Mouse (Mus musculus) forebrain, postnatal 0 days (tissue): ENCODE measurements around the gene Pramel3. TPM values are rescaled to one million over a fixed set of nuclear protein-coding genes. Genes with fewer than 3 reads are reported as not detected.
"Not testable (repeated sequence)": the region's sequence is repeated elsewhere in the genome, so short reads cannot be mapped to it uniquely, and the experiment has no call there.

Experiments used
- ATAC-seq: fragments of 200-750 bp; cut with Nextera tagmentation; 2 replicates; pipeline ENCODE4 v1.8.0; 2017; ENCODE audit warnings: mild to moderate bottlenecking, moderate library complexity
- DNase-seq: peaks from one replicate; pipeline ENCODE4 v3.0.0-alpha.2; 2015
- H3K27ac ChIP-seq: fragments of 300-500 bp; sonication (generic); 2 replicates; pipeline ENCODE4 v1.5.1; 2014; ENCODE audit warnings: low read depth, mild to moderate bottlenecking, antibody characterized with exemption, low read length, moderate library complexity, mixed read lengths
- H3K27me3 ChIP-seq: fragments of 300-500 bp; sonication (generic); 2 replicates; pipeline ENCODE4 v1.6.1; 2014; ENCODE audit warnings: mild to moderate bottlenecking, low read length, mixed read lengths; ENCODE audit not compliant: insufficient read depth
- H3K36me3 ChIP-seq: fragments of 300-500 bp; sonication (generic); 2 replicates; pipeline ENCODE4 v1.6.1; 2014; ENCODE audit warnings: mild to moderate bottlenecking, moderate library complexity; ENCODE audit not compliant: insufficient read depth
- H3K4me1 ChIP-seq: fragments of 300-500 bp; sonication (generic); 2 replicates; pipeline ENCODE4 v1.6.1; 2014; ENCODE audit warnings: antibody characterized with exemption; ENCODE audit not compliant: insufficient read depth
- H3K4me2 ChIP-seq: fragments of 300-500 bp; sonication (generic); 2 replicates; pipeline ENCODE4 v1.6.1; 2014; ENCODE audit warnings: low read depth, mild to moderate bottlenecking, moderate library complexity
- H3K4me3 ChIP-seq: fragments of 300-500 bp; sonication (generic); 2 replicates; pipeline ENCODE4 v1.5.1; 2014; ENCODE audit warnings: low read depth, low read length, mixed read lengths
- H3K9ac ChIP-seq: fragments of 300-500 bp; sonication (generic); 2 replicates; pipeline ENCODE4 v1.6.1; 2014; ENCODE audit warnings: mild to moderate bottlenecking
- H3K9me3 ChIP-seq: fragments of 300-500 bp; sonication (generic); 2 replicates; pipeline ENCODE4 v1.6.1; 2016; ENCODE audit warnings: low read length
- WGBS: fragments of 180-500 bp; shearing (Covaris S2); extraction: QIAGEN DNeasy Blood & Tissue Kit; methylation state at CpG from one replicate; pipeline ENCODE4 v1.1.7; 2014; 5-methylcytosine and 5-hydroxymethylcytosine counted together
- polyA plus RNA-seq: library from polyadenylated mRNA; unstranded; fragments of >200 nt; fragmentation: Nextera tagmentation; extraction: Ambion mirVana; gene quantifications from 2 replicates; pipeline ENCODE4 v1.2.1, GENCODE M21; 2015
- total RNA-seq: library from RNA; depleted of rRNA; stranded (reverse); fragments of >200 nt; gene quantifications from 2 replicates; pipeline ENCODE4 v1.2.3, GENCODE M21; 2014; rRNA removed

Pramel3 gene
- not detected in 2 replicates for total RNA-seq
- polyA plus RNA-seq: not detected in 2 replicates

GRCm38 (mm10) chrX:135302007-135302406, at the start of gene Pramel3:
Gene Pramel3 (plus strand): TSS chrX:135302307.
- ATAC-seq, H3K4me1 ChIP-seq: not testable (repeated sequence)

GRCm38 (mm10) chrX:135360685-135361084, 58.6 kb downstream of the Pramel3 start:
- not testable (repeated sequence) for H3K9me3 ChIP-seq, DNase-seq, ATAC-seq, H3K27me3 ChIP-seq, H3K36me3 ChIP-seq, H3K4me3 ChIP-seq, H3K4me1 ChIP-seq, H3K9ac ChIP-seq, H3K4me2 ChIP-seq, H3K27ac ChIP-seq
- 19% methylated on average over 2 of the region's 6 CpGs for WGBS

More at GRCm38 (mm10) chrX:135302007-135302406, at the start of gene Pramel3:
- not testable (repeated sequence) for H3K27ac ChIP-seq, DNase-seq, H3K4me2 ChIP-seq, H3K4me3 ChIP-seq, H3K36me3 ChIP-seq, H3K9ac ChIP-seq, H3K27me3 ChIP-seq, H3K9me3 ChIP-seq
- 89% methylated on average over 14 of the region's 14 CpGs for WGBS

- not testable (repeated sequence) for H3K36me3 ChIP-seq, ATAC-seq, H3K4me2 ChIP-seq, H3K4me3 ChIP-seq, H3K9ac ChIP-seq, H3K9me3 ChIP-seq, DNase-seq, H3K27ac ChIP-seq, H3K27me3 ChIP-seq, H3K4me1 ChIP-seq
- WGBS: no CpG with 5 or more reads among the region's 4 CpGs
Observed at GRCm38 (mm10) chrX:135361943-135362342, 59.8 kb downstream of the Pramel3 start.

Other genes with a start within 250 kb of the Pramel3 start
- not detected in 2 replicates for gene Gm15023, start 124.7 kb upstream of the Pramel3 start, total RNA-seq
- gene Gm15023, start 124.7 kb upstream of the Pramel3 start, polyA plus RNA-seq: not detected in 2 replicates
- 19.9 and 21.2 TPM in 2 replicates for gene Tceal6, start 91.6 kb upstream of the Pramel3 start, total RNA-seq
- 46.1 and 57.9 TPM in 2 replicates for gene Tceal6, start 91.6 kb upstream of the Pramel3 start, polyA plus RNA-seq
- gene Gm5128, start 71.0 kb downstream of the Pramel3 start, total RNA-seq: not detected in 2 replicates
- gene Gm5128, start 71.0 kb downstream of the Pramel3 start, polyA plus RNA-seq: not detected in 2 replicates
- gene Gm7903, start 131.5 kb downstream of the Pramel3 start, total RNA-seq: not detected in 2 replicates
- 0.07 TPM in 1 of 2 replicates, not detected in the other for gene Gm7903, start 131.5 kb downstream of the Pramel3 start, polyA plus RNA-seq
- gene AV320801, start 192.3 kb downstream of the Pramel3 start, total RNA-seq: not detected in 2 replicates
- not detected in 2 replicates for gene AV320801, start 192.3 kb downstream of the Pramel3 start, polyA plus RNA-seq